Mouse (Mus musculus) embryonic facial prominence, embryonic 11.5 days (tissue): ENCODE measurements around the gene Npr2. TPM values are rescaled to one million over a fixed set of nuclear protein-coding genes. Genes with fewer than 3 reads are reported as not detected.

Experiments used
- microRNA-seq: library from miRNA; unstranded; fragments of <30 nt; microRNA quantifications from one replicate; pipeline ENCODE4, GENCODE M21; 2016; ENCODE audit warnings: borderline number of aligned reads
- polyA plus RNA-seq: library from polyadenylated mRNA; unstranded; fragments of >200 nt; fragmentation: Nextera tagmentation; extraction: Ambion mirVana; gene quantifications from 2 replicates; pipeline ENCODE4 v1.2.1, GENCODE M21; 2014

Gene Npr2
- polyA plus RNA-seq, 1 experiment from 2014 or later: 16.6 TPM

Small RNA genes within 50 kb of the gene (microRNA-seq; reads per million reads assigned to microRNA genes)
- not detected for gene Gm25262

Other genes with a start within 250 kb of the Npr2 start
- gene Rusc2, start 250.0 kb upstream of the Npr2 start, polyA plus RNA-seq: 7.4 TPM in 2 replicates
- gene Fam166b, start 202.8 kb upstream of the Npr2 start, polyA plus RNA-seq: 0.17 TPM in 1 of 2 replicates, not detected in the other
- gene Tesk1, start 190.0 kb upstream of the Npr2 start, polyA plus RNA-seq: 8.2 TPM in 2 replicates
- 2.4 and 2.7 TPM in 2 replicates for gene Cd72, start 177.3 kb upstream of the Npr2 start, polyA plus RNA-seq
- not detected in 2 replicates for gene Sit1, start 148.2 kb upstream of the Npr2 start, polyA plus RNA-seq
- 54.6 and 61.1 TPM in 2 replicates for gene Ccdc107, start 139.0 kb upstream of the Npr2 start, polyA plus RNA-seq
- gene Arhgef39, start 132.2 kb upstream of the Npr2 start, polyA plus RNA-seq: 41.0 and 43.7 TPM in 2 replicates
- gene Car9, start 125.0 kb upstream of the Npr2 start, polyA plus RNA-seq: 0.41 and 0.52 TPM in 2 replicates
- gene Tpm2, start 108.2 kb upstream of the Npr2 start, polyA plus RNA-seq: 97.9 and 99.1 TPM in 2 replicates
- gene Creb3, start 69.6 kb upstream of the Npr2 start, polyA plus RNA-seq: 41.0 and 41.7 TPM in 2 replicates
- 40.6 and 42.1 TPM in 2 replicates for gene Tln1, start 69.2 kb upstream of the Npr2 start, polyA plus RNA-seq
- gene Rgp1, start 53.2 kb upstream of the Npr2 start, polyA plus RNA-seq: 21.1 and 30.4 TPM in 2 replicates
- gene Gba2, start 53.1 kb upstream of the Npr2 start, polyA plus RNA-seq: 21.0 and 21.1 TPM in 2 replicates
- not detected in 2 replicates for gene Msmp, start 47.4 kb upstream of the Npr2 start, polyA plus RNA-seq
- 1.1 and 1.8 TPM in 2 replicates for gene Spag8, start 21.7 kb downstream of the Npr2 start, polyA plus RNA-seq
- 76.3 and 84.7 TPM in 2 replicates for gene Hint2, start 24.5 kb downstream of the Npr2 start, polyA plus RNA-seq
- 2.1 and 3.2 TPM in 2 replicates for gene Tmem8b, start 37.0 kb downstream of the Npr2 start, polyA plus RNA-seq
- 2.8 and 3.0 TPM in 2 replicates for gene Fam221b, start 37.2 kb downstream of the Npr2 start, polyA plus RNA-seq
- gene Olfr70, start 68.9 kb downstream of the Npr2 start, polyA plus RNA-seq: not detected in 2 replicates
- gene Olfr71, start 78.3 kb downstream of the Npr2 start, polyA plus RNA-seq: not detected in 2 replicates
- 0.18 and 0.20 TPM in 2 replicates for gene Hrct1, start 95.3 kb downstream of the Npr2 start, polyA plus RNA-seq
- gene Spaar, start 98.1 kb downstream of the Npr2 start, polyA plus RNA-seq: 0.04 and 0.08 TPM in 2 replicates
- not detected in 2 replicates for gene Olfr159, start 139.1 kb downstream of the Npr2 start, polyA plus RNA-seq
- 0.26 TPM in 1 of 2 replicates, not detected in the other for gene Olfr156, start 192.0 kb downstream of the Npr2 start, polyA plus RNA-seq
- not detected in 2 replicates for gene Olfr157, start 208.3 kb downstream of the Npr2 start, polyA plus RNA-seq
- gene Olfr155, start 219.6 kb downstream of the Npr2 start, polyA plus RNA-seq: not detected in 2 replicates
- 21.7 and 24.3 TPM in 2 replicates for gene Reck, start 243.6 kb downstream of the Npr2 start, polyA plus RNA-seq